Mouse (Mus musculus) heart, postnatal 14 days (tissue): ENCODE results near the gene Tmem80. TPM values are rescaled to one million over a fixed set of nuclear protein-coding genes. Genes with fewer than 3 reads are reported as not detected.

Source experiments
- DNase-seq, 2 experiments: peaks; one replicate each; pipeline ENCODE4 v3.0.0; 2021 to 2022
- intact Hi-C: fragments of 180-260 bp; cut with DNase I; formaldehyde crosslinking; loops from one replicate; pipeline ENCODE4 v1.15.1; 2025
- total RNA-seq, 2 experiments: library from RNA; stranded (reverse); gene quantifications; 2 replicates each; pipeline ENCODE4 v1.2.3; 2021

Gene Tmem80
- total RNA-seq, 2 experiments from 2014 or later: 13.6 to 16.1 TPM

GRCm38 (mm10) chr7:141355626-141356326, 28.2 kb downstream of the Tmem80 start:
- intact Hi-C loops: no loop called here
- no peak for DNase-seq

GRCm38 (mm10) chr7:141356971-141357370, 29.4 kb downstream of the Tmem80 start:
- intact Hi-C loops: no loop called here
- no peak for DNase-seq

- intact Hi-C loops: loop anchor here (5.0 to 10.0 kb wide), 3 partner anchors 134 to 517 kb away; partner anchors contain the start of genes Odf3, Phrf1 and Scgb1c1
- DNase-seq: no peak
These were observed 34.0 kb downstream of the Tmem80 start for GRCm38 (mm10) chr7:141361510-141361909.

GRCm38 (mm10) chr7:141363106-141363751, 35.7 kb downstream of the Tmem80 start:
- intact Hi-C loops: loop anchor here (2.0 to 10.0 kb wide), 4 partner anchors 98 to 518 kb away; partner anchors contain the start of genes Odf3, Phrf1 and Scgb1c1
- DNase-seq: peak; percentile 66 to 82

- DNase-seq: no peak
- intact Hi-C loops: loop anchor here (2.0 to 10.0 kb wide), 4 partner anchors 99 to 519 kb away; partner anchors contain the start of genes Odf3, Phrf1 and Scgb1c1
These were observed 36.2 kb downstream of the Tmem80 start for GRCm38 (mm10) chr7:141363752-141364125.

GRCm38 (mm10) chr7:141364349-141365048, 37.0 kb downstream of the Tmem80 start:
- intact Hi-C loops: loop anchor here (5.0 to 10.0 kb wide), 3 partner anchors 137 to 520 kb away; partner anchors contain the start of genes Odf3, Phrf1 and Scgb1c1
- no peak for DNase-seq

GRCm38 (mm10) chr7:141365049-141365445, 37.5 kb downstream of the Tmem80 start:
- intact Hi-C loops: loop anchor here (10.0 kb wide), 2 partner anchors 270 to 520 kb away; partner anchors contain the start of genes Odf3 and Scgb1c1
- no peak for DNase-seq

- DNase-seq: no peak
- intact Hi-C loops: loop anchor here (10.0 kb wide), 2 partner anchors 273 to 523 kb away; partner anchors contain the start of genes Odf3 and Scgb1c1
These were observed 39.8 kb downstream of the Tmem80 start for GRCm38 (mm10) chr7:141367358-141367757.

GRCm38 (mm10) chr7:141369918-141370317, 42.4 kb downstream of the Tmem80 start:
- intact Hi-C loops: loop anchor here (10.0 kb wide), 2 partner anchors 275 to 525 kb away; partner anchors contain the start of genes Odf3 and Scgb1c1
- no peak for DNase-seq

GRCm38 (mm10) chr7:141371942-141372595, 44.5 kb downstream of the Tmem80 start:
- no peak for DNase-seq
- intact Hi-C loops: no loop called here

GRCm38 (mm10) chr7:141373611-141374010, 46.1 kb downstream of the Tmem80 start:
- intact Hi-C loops: no loop called here
- DNase-seq: no peak

GRCm38 (mm10) chr7:141374399-141374798, 46.9 kb downstream of the Tmem80 start:
- intact Hi-C loops: no loop called here
- DNase-seq: no peak

- intact Hi-C loops: no loop called here
- DNase-seq: no peak
These were observed 52.0 kb downstream of the Tmem80 start for GRCm38 (mm10) chr7:141379584-141379983.

- intact Hi-C loops: no loop called here
- DNase-seq: no peak
These were observed 53.7 kb downstream of the Tmem80 start for GRCm38 (mm10) chr7:141381068-141381835.

Other genes starting within 250 kb of the Tmem80 start
- under 1 TPM; 0.43 to 0.95 TPM for gene Pkp3, start 249.5 kb upstream of the Tmem80 start, total RNA-seq
- 1 to 10 TPM; 8.0 to 8.1 TPM for gene Sigirr, start 227.2 kb upstream of the Tmem80 start, total RNA-seq
- under 1 TPM; 0.10 to 0.29 TPM for gene Ano9, start 209.9 kb upstream of the Tmem80 start, total RNA-seq
- gene Ptdss2, start 205.4 kb upstream of the Tmem80 start, total RNA-seq: 10 to 100 TPM; 35.9 to 38.7 TPM
- gene Rnh1, start 154.9 kb upstream of the Tmem80 start, total RNA-seq: 10 to 100 TPM; 60.8 to 70.2 TPM
- 100 to 1,000 TPM; 101 to 104 TPM for gene Hras, start 133.7 kb upstream of the Tmem80 start, total RNA-seq
- gene Lrrc56, start 133.6 kb upstream of the Tmem80 start, total RNA-seq: 1 to 10 TPM; 2.6 to 3.6 TPM
- not detected for gene Lmntd2, start 113.7 kb upstream of the Tmem80 start, total RNA-seq
- gene Rassf7, start 111.9 kb upstream of the Tmem80 start, total RNA-seq: 1 to 10 TPM; 1.2 to 1.5 TPM
- 10 to 100 TPM; 43.4 to 44.3 TPM for gene Phrf1, start 99.0 kb upstream of the Tmem80 start, total RNA-seq
- 1 to 10 TPM; 1.6 to 1.7 TPM for gene Irf7, start 61.3 kb upstream of the Tmem80 start, total RNA-seq
- gene Cdhr5, start 51.0 kb upstream of the Tmem80 start, total RNA-seq: not detected
- gene Sct, start 48.6 kb upstream of the Tmem80 start, total RNA-seq: not detected
- not detected for gene Drd4, start 35.7 kb upstream of the Tmem80 start, total RNA-seq
- gene Deaf1, start within 50 bp of the Tmem80 start, total RNA-seq: 10 to 100 TPM; 20.0 to 22.1 TPM
- 1 to 10 TPM; 2.7 to 3.0 TPM for gene Eps8l2, start 11.1 kb downstream of the Tmem80 start, total RNA-seq
- gene Taldo1, start 64.5 kb downstream of the Tmem80 start, total RNA-seq: 100 to 1,000 TPM; 125 to 126 TPM
- gene Gatd1, start 86.4 kb downstream of the Tmem80 start, total RNA-seq: 10 to 100 TPM; 12.5 to 13.3 TPM
- gene Cend1, start 101.8 kb downstream of the Tmem80 start, total RNA-seq: 1 to 10 TPM; 1.5 to 1.7 TPM
- 10 to 100 TPM; 65.5 to 67.6 TPM for gene Slc25a22, start 110.2 kb downstream of the Tmem80 start, total RNA-seq
- 1 to 10 TPM; 1.1 to 1.2 TPM for gene Pidd1, start 116.3 kb downstream of the Tmem80 start, total RNA-seq
- gene Rplp2, start 119.6 kb downstream of the Tmem80 start, total RNA-seq: 100 to 1,000 TPM; 876 to 946 TPM
- gene Pnpla2, start 127.5 kb downstream of the Tmem80 start, total RNA-seq: 100 to 1,000 TPM; 351 to 430 TPM
- 10 to 100 TPM; 25.2 to 27.9 TPM for gene Cracr2b, start 133.4 kb downstream of the Tmem80 start, total RNA-seq
- gene Cd151, start 139.7 kb downstream of the Tmem80 start, total RNA-seq: 100 to 1,000 TPM; 258 to 268 TPM
- 10 to 100 TPM; 69.8 to 71.4 TPM for gene Polr2l, start 147.4 kb downstream of the Tmem80 start, total RNA-seq
- 10 to 100 TPM; 24.0 to 31.2 TPM for gene Tspan4, start 147.5 kb downstream of the Tmem80 start, total RNA-seq
- gene Chid1, start 212.1 kb downstream of the Tmem80 start, total RNA-seq: 10 to 100 TPM; 42.6 to 42.8 TPM
- gene Ap2a2, start 234.4 kb downstream of the Tmem80 start, total RNA-seq: 10 to 100 TPM; 51.4 to 52.2 TPM